Mouse (Mus musculus) heart, postnatal 4 days (tissue): Measurements from ENCODE around the gene 4930449I24Rik. TPM values are rescaled to one million over a fixed set of nuclear protein-coding genes. Genes with fewer than 3 reads are reported as not detected.
"Not testable (repeated sequence)": the region's sequence is repeated elsewhere in the genome, so short reads cannot be mapped to it uniquely, and the experiment has no call there.

ENCODE experiments used
- DNase-seq: peaks from one replicate; pipeline ENCODE4 v3.0.0; 2021
- total RNA-seq, 2 experiments: library from RNA; stranded (reverse); gene quantifications; 2 replicates each; pipeline ENCODE4 v1.2.3; 2021

4930449I24Rik gene
- not detected for total RNA-seq

DNA sequence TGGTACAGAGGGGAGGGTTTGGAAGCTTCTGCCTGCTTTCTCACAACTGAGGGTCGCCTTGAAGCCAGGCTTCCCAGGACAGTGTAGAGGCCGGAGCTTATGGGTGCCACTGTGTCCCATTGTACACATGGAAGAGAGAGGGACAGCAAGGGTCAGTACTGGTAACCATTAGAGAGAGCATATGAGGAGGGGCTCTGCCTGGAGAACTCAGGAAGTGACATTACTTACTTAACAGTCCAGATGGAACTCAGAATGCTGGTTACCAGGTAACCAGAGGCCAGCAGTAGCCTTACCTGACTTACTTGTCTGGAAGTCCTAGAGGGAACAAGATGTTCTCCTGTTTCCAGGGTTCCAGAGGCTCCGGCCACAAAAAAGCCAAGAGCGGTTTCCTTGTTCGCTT, at the start of gene 4930449I24Rik:
4930449I24Rik (plus strand) TSS at position 301 of the 400 bp plus-strand sequence.
- not testable (repeated sequence) for DNase-seq

DNA sequence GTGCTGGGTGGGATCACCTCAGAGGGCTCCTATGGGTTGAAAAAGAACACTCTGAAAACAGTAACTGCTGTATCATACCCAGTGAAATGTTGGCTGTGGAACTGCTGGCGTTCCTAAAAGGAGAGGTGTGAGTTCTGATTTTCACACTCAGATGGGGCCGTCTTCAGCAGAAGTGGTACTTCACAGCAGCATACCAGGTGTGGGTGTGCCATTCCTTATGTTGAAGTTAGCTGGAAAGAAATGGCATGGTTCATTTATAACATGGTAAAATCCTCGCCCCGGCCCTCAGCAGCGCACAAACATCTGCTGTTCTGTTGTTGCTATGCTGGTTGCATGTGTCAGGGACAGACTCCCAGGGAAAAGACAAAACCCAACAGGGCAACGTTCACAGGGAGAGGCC, 48.6 kb upstream of the 4930449I24Rik start:
- no peak for DNase-seq

DNA sequence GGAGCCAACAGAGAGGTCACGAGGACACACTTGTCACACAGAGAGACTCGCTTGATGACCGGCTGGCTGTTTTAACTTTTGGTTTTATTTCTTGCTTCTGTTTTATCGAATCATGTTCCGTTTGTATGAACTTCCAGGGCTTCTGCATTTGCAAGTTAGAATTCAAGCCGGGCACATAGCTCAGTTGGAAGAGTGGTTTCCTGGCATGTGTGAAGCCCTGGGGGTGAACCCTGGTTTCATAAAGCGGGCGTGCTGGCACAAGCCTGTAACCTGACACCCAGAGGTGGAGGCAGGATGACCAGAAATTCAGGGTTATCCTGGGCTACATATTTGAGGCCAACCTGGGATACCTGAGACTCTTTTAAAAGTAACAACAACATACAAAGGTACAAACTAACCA, 40.6 kb upstream of the 4930449I24Rik start:
- no peak for DNase-seq

DNA sequence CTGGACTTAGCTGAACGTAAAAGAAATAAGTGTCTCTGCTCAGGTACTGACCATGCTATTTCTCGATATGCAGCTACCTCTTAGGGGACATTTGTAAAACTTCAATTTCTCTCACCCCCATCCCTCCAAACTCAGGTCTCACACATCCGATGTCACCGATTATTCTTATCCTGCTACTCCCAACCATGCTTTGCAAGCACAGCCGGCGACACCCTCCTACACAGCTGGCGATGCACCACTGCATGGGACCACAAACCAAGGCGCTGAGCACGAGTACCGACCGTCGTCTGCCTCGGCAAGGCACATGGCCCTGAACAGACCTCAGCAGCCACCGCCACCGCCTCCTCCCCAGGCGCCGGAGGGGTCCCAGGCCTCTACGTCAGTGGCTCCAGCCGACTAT, 35.5 kb upstream of the 4930449I24Rik start:
- no peak for DNase-seq

DNA sequence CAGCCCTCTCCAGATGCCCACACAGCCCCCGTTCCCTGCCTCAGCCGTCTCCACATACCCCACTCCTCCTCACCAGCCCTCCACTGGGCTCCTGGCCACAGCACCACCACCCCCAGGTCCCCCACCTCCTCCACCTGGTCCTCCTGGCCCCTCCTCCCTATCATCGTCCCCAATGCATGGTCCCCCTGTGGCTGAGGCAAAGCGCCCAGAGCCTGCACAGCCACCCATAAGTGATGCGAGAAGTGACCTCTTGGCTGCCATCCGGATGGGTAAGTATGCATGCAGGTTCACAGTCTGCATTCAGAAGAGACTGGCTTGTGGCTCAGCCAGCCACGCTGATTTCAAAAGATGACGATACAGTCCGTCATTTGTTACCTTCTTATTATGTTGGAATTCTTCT, 33.9 kb upstream of the 4930449I24Rik start:
- no peak for DNase-seq

DNA sequence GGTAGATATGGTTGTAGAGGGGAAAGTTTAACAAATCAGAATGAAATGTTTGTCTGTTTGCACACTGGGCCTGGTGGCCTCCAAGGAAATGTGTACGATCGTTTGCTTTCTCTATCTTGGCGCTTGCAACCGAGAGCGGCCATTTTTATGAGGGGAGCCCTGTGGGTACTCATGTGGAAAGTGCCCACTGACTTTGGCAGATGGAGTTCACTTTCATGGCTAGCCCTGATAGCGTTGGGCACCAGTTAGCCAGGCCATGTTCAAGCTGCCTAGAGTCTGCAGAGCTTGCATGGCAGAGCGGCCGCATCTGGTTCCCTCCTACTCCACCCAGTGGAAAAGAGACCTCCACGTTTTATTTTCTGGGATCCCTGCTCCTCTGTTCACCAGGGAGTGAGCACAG, 31.4 kb upstream of the 4930449I24Rik start:
- no peak for DNase-seq

DNA sequence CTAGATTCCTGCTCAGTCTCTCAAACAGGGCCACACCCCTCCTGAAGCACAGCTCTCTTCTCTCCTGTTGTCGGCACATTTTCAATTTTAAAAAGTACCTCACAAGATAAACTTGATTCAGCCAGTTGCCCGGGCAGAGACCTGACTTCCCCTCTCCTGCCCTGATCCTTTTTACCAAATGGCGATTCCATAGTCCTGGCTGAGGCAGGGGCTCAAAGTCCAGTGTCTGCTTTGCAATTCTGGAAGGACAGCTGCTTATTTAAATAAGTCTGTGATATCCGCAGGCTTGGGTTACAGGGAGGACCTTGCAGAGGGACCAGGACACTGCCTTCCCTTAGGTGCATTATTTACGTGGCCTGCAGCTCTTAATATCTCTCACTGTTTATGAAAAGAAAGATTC, 30.9 kb upstream of the 4930449I24Rik start:
- no peak for DNase-seq

DNA sequence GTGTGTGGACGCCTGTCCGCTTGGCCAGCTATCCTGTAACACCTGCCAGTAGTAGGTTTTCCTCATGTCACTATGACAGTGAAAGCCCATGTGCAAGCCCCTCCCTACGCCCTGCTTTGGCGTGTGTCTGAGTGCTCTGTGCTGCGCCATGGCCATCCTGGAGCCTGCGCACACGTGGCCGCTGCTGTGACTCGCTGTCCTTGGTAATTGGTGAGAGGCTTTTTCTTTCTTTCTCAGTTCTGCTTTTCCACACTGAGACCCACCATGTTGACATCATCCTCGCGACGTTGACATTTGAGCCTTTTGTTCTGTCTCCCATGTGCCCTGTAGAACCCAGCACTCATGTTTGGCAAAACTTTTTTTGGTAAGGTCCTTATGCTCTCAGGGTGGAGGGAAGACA, 30.4 kb upstream of the 4930449I24Rik start:
- no peak for DNase-seq

DNA sequence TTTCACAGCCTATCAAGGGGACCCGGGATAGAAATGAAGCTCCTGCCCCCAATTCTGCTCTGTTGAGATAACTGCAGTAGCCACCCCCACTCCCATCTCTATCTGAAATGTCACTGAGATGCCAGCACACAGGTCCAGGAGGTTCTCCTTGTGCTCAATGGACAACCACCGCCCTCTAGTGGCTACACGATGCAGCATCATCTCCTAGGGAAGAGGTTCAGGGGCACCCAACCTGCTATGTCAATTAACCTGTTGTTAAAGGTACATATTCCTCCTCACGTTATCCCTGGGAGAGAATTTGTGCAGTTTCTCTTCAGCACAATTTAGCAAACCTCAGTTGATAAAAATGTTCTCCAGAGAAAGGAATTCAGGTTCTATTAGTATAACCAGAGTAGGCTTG, 22.6 kb upstream of the 4930449I24Rik start:
- peak; percentile 41 for DNase-seq

DNA sequence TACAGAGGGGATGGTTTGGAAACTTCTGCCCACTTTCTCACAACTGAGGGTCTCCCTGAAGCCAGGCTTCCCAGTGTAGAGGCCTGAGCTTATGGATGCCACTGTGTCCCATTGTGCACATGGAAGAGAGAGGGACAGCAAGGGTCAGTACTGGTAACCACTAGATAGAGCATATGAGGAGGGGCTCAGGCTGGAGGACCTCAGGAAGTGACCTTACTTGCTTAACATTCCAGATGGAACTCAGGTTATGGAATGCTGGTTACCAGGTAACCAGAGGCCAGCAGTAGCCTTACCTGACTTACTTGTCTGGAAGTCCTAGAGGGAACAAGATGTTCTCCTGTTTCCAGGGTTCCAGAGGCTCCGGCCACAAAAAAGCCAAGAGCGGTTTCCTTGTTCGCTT, 20.5 kb upstream of the 4930449I24Rik start, which contains the start of gene Gm6408:
Gm6408 (plus strand) TSS at position 301 of the 400 bp plus-strand sequence.
- DNase-seq = not testable (repeated sequence)

DNA sequence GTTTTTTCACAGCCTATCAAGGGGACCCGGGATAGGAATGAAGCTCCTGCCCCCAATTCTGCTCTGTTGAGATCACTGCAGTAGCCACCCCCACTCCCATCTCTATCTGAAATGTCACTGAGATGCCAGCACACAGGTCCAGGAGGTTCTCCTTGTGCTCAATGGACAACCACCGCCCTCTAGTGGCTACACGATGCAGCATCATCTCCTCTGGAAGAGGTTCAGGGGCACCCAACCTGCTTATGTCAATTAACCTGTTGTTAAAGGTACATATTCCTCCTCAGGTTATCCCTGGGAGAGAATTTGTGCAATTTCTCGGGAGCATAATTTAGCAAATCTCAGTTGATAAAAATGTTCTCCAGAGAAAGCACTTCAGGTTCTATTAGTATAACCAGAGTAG, 13.2 kb upstream of the 4930449I24Rik start:
- DNase-seq = peak; percentile 44

DNA sequence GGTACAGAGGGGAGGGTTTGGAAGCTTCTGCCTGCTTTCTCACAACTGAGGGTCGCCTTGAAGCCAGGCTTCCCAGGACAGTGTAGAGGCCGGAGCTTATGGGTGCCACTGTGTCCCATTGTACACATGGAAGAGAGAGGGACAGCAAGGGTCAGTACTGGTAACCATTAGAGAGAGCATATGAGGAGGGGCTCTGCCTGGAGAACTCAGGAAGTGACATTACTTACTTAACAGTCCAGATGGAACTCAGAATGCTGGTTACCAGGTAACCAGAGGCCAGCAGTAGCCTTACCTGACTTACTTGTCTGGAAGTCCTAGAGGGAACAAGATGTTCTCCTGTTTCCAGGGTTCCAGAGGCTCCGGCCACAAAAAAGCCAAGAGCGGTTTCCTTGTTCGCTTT, 11.1 kb upstream of the 4930449I24Rik start, which contains the start of gene Gm6370:
Gm6370 (plus strand) TSS at position 301 of the 400 bp plus-strand sequence.
- DNase-seq = not testable (repeated sequence)

DNA sequence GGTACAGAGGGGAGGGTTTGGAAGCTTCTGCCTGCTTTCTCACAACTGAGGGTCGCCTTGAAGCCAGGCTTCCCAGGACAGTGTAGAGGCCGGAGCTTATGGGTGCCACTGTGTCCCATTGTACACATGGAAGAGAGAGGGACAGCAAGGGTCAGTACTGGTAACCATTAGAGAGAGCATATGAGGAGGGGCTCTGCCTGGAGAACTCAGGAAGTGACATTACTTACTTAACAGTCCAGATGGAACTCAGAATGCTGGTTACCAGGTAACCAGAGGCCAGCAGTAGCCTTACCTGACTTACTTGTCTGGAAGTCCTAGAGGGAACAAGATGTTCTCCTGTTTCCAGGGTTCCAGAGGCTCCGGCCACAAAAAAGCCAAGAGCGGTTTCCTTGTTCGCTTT, 11.6 kb downstream of the 4930449I24Rik start, which contains the start of gene Gm3402:
Gm3402 (plus strand) TSS at position 301 of the 400 bp plus-strand sequence.
- DNase-seq = not testable (repeated sequence)

DNA sequence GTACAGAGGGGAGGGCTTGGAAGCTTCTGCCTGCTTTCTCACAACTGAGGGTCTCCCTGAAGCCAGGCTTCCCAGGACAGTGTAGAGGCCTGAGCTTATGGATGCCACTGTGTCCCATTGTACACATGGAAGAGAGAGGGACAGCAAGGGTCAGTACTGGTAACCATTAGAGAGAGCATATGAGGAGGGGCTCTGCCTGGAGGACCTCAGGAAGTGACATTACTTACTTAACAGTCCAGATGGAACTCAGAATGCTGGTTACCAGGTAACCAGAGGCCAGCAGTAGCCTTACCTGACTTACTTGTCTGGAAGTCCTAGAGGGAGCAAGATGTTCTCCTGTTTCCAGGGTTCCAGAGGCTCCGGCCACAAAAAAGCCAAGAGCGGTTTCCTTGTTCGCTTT, 23.3 kb downstream of the 4930449I24Rik start, which contains the start of gene Gm3404:
Gm3404 (plus strand) TSS at position 301 of the 400 bp plus-strand sequence.
- not testable (repeated sequence) for DNase-seq

DNA sequence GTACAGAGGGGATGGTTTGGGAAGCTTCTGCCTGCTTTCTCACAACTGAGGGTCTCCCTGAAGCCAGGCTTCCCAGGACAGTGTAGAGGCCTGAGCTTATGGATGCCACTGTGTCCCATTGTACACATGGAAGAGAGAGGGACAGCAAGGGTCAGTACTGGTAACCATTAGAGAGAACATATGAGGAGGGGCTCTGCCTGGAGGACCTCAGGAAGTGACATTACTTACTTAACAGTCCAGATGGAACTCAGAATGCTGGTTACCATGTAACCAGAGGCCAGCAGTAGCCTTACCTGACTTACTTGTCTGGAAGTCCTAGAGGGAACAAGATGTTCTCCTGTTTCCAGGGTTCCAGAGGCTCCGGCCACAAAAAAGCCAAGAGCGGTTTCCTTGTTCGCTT, 35.1 kb downstream of the 4930449I24Rik start, which contains the start of gene Gm3409:
Gm3409 (plus strand) TSS at position 301 of the 400 bp plus-strand sequence.
- not testable (repeated sequence) for DNase-seq

Other genes with a start within 250 kb of the 4930449I24Rik start
- gene Wasf3, start 117.4 kb upstream of the 4930449I24Rik start, total RNA-seq = under 1 TPM; 0.29 to 0.31 TPM
- not detected for gene Gm6408, start 20.4 kb upstream of the 4930449I24Rik start, total RNA-seq
- gene Gm6370, start 11.0 kb upstream of the 4930449I24Rik start, total RNA-seq = not detected
- gene Gm3402, start 11.7 kb downstream of the 4930449I24Rik start, total RNA-seq = not detected
- gene Gm3404, start 23.4 kb downstream of the 4930449I24Rik start, total RNA-seq = not detected
- gene Gm3409, start 35.2 kb downstream of the 4930449I24Rik start, total RNA-seq = not detected
- not detected for gene Gm3415, start 53.7 kb downstream of the 4930449I24Rik start, total RNA-seq
- not detected for gene Gpr12, start 82.8 kb downstream of the 4930449I24Rik start, total RNA-seq